Mouse (Mus musculus) frontal cortex, postnatal 10 days (tissue): ENCODE results near the gene Pisd.
A peak's percentile ranks its signal among the peaks of the same experiment; 100 is the strongest.
"Not testable (repeated sequence)": the region's sequence is repeated elsewhere in the genome, so short reads cannot be mapped to it uniquely, and the experiment has no call there.

Source experiments
- DNase-seq, 2 experiments: peaks; one replicate each; pipeline ENCODE4 v3.0.0; 2022; ENCODE audit warnings: low spot score in 2 of 2, mixed read lengths in 1 of 2

The Pisd gene

GRCm38 (mm10) chr5:32745705-32746655, 39.5 kb downstream of the Pisd start:
- DNase-seq = peak; percentile 61 to 62

DNA sequence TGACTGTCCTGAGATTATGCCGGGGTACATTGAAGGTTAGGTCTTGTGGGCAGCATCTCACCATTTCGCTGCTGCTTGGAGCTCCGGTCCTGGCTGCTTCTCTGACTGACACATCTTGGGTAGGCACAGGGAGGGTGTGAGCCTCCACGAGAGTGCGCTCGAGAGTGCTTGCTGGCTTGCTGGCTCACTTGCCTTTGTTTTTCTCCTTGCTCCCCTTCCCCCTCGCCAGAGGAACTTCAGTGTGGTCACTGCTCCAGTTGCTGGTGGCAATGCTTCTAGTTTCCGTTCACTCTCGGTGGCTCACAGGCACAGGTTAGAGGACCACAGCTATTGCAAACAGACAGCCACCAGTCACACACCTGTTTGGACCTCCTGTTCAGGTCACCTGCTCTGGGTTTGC, 43.3 kb downstream of the Pisd start:
- DNase-seq = peak; percentile 75 to 79

- peak; percentile 37 to 56 for DNase-seq
Observed at GRCm38 (mm10) chr5:32741377-32741776, 44.1 kb downstream of the Pisd start.

DNA sequence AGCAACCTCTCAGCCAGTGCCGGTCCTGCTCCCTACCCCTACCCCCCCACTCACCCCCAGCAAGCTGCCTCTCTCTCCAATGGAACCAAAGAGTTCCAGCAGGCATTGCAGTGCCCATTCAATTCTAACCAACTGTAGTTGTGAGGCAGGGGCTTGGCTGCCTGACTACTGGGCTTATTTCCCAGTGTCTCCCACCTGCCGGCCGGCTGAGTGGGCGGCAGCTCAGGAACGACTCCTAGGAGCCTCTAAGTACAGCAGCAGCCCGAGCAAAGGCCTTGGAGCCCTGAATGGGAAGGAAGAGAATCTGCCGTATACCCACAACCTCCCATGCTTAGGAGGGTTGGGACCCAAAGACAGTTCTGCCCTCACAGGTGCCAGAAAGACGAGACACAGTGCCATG, 44.6 kb downstream of the Pisd start:
- DNase-seq = not testable (repeated sequence)

DNA sequence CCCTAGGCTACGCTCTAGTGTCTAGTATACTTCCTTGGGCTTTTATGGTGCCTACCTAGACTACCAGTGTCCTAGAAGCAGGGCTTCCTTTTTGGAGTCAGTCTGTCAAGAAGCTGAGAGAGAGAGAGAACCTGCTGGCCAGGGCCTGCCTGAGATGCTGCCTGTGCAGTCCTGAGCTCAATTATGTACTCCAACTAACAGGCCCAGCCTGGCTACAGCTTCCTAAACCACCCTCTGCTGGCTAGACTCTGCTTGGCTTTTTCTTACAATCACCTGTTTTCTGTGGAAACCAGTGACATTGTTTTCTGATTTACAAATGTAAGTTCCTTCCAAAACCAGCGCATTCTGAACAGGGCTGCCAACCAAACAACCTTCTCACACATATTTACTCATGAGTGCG, 45.3 kb downstream of the Pisd start:
- no peak for DNase-seq

- not testable (repeated sequence) for DNase-seq
Observed at GRCm38 (mm10) chr5:32736770-32737169, 48.7 kb downstream of the Pisd start.

DNA sequence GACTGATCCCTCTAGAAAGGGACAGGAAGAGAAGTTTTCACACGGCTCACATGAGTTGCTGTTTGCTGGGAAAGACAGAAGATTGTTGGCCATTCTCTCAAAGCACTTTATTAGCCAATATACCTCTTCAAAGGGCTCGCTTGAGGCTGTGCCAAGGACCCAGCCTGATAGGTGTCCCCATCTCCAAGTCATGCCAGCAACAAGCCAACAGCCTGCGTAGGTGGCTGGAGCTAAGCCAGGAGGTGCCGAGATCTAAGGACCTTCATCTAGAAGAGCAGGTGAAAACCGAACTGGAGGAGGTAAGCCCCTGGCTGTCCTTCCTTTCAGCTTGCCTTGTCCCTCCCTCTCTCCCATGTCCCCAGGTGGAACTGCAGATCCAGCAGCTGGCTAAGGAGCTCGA, 49.7 kb downstream of the Pisd start:
- no peak for DNase-seq

DNA sequence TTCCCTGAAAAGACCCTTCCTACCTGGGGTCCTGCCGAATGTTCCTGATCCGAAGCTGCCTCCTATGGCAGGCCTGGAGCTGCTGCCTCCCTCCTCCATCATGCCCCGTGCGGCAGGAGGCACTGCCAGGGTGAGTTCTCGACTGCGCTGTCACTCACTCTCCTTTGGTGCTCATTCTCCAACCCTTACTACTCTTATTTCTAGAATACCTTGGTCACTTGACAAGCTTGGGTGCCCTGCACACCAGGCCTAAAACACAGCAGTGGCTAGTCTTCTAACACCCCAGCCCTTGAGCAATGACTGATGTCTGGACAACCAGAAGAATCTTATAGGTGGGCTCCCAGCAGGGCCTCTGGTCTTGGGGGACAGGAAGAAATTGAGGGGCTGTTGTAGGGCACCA, 51.6 kb downstream of the Pisd start:
- DNase-seq = not testable (repeated sequence)

- no peak for DNase-seq
Observed at GRCm38 (mm10) chr5:32728851-32729250, 56.6 kb downstream of the Pisd start.

DNA sequence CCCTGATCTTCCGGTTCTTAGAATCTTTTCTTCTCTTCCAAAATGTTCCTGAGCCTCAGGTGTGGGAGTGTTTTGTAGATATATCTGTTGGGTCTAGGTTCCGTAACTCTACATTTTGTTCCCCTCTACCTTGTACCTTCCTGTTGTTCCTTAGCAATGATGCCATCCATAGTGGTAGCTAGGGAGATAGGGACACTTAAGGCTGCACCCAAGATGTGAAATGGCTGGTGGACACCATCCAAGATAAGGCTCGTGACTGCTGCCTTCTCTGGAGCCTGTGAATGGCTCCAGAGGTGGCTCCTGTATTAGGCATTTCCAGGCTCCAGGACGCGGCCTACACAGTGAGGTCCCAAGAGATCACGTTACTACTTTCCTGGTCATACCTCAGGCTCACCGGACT, 57.1 kb downstream of the Pisd start:
- DNase-seq = no peak

DNA sequence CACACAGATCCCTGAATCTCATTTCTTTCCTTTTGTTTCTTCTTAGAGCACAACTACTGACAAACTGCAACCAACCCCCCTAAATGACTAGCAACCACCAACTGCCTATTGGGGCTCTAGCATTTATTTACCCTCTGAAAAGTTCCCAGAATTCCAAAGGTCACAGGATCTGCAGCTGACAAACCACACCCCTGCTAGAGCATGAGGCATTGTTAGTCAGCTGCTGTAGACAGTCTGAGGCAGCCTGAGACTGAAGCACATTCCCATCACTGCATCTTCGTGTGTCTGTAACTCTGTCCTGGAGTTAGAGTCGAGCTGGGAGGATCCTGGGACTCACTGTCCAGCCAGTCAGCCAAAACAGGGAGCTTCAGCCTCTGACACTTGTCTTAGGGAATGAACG, 60.0 kb downstream of the Pisd start:
- DNase-seq = peak in 1 of 2 experiments; percentile 2

DNA sequence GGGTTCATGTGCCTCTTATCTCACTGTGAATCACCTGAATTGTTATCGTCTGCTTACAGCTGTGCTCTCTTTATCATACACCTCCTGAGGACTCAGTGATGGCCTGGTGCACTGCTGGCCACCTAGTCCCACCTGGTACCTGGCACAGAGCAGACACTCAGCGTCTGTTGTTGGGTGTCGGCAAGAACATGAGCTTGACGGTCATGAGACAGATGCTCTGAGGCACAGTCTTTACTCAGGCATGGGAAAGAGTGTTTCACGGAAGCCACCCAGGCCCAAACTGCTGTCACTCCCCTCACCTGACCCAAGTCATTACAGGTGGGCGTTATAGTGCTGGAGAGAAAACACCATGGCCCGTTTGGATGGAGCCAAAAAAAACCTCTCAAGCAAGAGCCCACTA, 61.5 kb downstream of the Pisd start:
- DNase-seq = peak in 1 of 2 experiments; percentile 3

DNA sequence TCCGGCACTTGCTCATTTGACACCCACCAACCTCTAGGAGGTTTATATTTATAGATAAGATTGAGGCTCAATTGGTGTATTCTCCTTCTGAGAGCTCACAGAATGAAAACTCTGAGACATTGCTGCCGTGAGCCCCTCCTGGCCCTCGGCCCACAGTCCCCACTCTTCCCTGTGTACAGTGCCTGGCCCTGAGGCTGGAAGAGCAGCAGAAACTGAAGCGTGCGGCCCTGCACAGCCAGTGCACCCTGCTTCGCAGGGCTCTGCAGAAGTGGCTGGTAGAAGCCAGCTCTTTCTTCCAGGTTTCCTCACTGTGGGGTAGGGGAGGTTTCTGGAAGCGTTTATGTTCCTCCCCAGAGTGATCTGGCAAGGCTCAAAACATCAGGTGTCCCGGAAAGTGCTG, 62.7 kb downstream of the Pisd start:
- not testable (repeated sequence) for DNase-seq

- DNase-seq = no peak
Observed at GRCm38 (mm10) chr5:32722263-32722662, 63.2 kb downstream of the Pisd start.

DNA sequence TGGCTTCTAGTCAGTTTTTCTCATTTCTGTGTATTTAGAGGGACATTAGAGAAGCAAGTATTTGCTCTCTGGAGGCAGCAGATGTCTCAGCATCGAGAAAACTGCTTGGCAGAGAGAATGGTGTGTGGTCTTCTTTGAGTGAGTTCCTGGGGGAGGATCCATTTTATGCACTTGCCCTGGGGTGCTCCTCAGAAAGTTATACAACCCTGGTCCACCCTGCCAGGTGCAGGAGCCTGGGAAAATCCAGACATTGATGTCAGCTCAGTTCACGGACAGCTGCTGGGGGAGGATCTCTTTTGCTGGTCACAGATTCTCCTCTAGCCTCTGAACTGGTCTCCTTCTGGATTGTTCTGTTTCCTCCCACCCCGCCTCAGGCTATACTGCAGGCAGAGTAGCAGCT, 64.1 kb downstream of the Pisd start:
- no peak for DNase-seq

DNA sequence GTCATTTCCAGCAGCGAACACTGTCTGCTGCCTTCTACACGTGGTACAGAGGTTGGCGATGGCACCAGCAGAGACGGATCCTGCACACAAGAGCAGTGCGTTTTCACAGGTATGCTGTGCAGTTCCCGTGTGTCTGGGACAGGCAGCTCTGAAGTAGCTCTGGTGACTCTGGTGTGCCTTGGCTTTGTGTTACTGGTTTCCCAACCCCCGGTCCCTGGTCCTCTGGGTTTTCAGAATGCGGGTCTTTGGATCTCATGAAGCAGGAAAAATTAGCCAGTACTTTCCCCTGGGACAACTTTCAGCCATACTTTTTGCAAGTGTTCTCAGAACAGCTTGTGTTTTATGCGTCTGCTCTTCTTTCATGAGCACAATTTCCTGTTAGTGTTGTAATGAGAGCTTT, 65.0 kb downstream of the Pisd start:
- no peak for DNase-seq

DNA sequence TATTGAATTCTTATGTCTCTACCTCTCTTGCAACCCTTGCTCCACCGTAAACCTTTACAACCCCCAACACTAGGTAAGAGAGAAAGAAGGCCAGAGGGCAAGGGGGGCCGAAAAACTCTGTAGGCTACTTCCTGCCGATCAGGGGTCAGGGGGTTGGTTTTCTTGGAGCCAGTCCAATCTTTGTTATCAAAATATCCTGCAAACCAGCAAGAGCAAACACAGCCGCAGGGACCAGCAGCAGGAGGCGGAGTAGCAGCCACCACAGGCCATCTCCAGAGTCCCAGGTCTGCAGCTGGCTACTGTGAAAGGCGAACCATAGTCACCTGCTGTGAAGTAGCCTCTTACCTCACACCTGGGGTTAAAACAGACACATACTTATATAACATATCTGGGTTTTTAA, 66.5 kb downstream of the Pisd start:
- DNase-seq = no peak

GRCm38 (mm10) chr5:32717726-32718125, 67.7 kb downstream of the Pisd start:
- DNase-seq = no peak

DNA sequence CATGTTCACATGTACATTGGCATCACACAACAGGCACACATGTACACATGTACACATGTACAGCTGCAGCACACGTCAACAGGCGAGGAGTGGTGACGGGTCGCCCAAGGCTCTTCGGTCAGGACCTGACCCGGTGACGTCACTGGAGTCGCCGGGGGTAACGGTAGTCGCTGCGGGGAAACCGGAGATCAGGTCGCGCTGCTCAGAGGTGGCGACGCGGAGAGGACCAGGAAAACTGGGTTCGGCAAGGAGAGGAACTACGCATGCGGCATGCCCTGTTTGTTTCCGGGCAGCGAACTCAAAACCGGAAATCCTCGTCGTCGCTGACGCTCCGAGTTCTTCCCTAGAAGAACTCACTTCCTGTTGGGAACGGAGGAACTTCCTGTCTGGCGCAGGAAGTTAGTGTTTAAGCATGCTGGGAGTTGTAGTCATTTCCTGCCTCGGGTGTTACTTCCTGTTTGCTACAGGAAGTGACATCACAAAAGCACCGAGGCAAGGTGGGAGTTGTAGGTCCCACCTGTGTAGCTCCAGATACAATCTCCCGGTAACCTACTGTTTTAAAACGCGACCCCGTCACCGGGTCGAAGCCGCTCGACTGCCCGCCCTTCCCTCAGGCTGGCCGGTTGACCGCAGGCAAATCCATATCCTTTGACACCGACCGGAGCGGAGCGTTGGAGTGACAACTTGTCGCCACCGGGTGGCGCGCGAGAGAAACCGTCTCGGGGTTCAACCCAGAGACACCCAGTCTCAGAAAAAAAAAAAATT, 71.6 kb downstream of the Pisd start:
- DNase-seq = peak; percentile 84 to 89

DNA sequence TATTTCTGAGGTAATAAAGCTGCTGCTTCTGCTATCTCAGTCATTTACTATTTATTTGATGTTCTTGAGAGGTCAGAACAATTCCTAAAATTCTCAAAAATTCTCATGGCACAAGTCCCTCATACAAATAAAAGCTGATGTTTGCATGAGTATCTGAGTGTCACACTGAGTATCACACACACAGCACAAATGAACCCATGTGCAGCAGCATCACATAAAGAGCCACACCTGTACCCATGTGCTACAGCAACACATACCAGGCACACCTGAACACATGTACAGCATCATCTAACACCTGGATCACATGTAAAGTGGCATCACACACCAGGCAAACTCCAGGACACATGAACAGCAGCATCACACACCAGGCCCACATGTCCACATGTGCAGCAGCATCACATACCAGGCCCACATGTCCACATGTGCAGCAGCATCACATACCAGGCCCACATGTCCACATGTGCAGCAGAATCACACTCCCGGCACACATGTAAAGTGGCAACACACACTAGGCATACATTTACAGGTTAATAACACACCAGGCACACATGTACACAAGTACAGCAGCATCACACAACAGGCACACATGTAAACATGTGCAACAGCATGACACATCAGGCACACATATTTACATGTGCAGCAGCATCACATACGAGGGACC, 72.3 kb downstream of the Pisd start:
- no peak for DNase-seq

GRCm38 (mm10) chr5:32712221-32713041, 73.0 kb downstream of the Pisd start:
- DNase-seq = no peak
